Mouse (Mus musculus): ENCODE results near the gene Padi3.

DNA sequence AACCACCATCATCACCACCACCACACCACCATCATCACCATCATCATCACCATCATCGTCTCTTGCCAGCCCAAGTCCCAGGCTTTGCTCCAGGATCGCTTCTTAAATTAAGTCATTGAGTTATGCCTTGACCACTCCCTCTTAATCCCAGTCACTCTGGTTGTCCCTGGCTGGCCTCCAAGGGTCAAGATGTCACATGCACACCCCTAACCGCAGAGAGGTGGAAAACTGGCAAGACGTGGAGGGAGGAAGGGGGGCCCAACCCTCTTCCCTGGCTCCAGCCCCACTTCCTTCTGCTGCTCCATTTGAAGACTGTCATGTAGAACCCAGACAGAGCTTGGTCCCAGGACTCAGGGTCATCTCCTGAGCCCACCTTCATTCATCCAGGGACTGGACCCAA, 34.5 kb upstream of the Padi3 start:
- TF ChIP-seq CTCF (IDR thresholded peaks at IDR 0.05; ENCODE audit: low read depth, low read length) (no peak), POLR2A (IDR thresholded peaks at IDR 0.05; ENCODE audit: borderline replicate concordance, low read depth, low read length) (no peak)
